Mouse (Mus musculus) ES-E14 (cell line): Measurements from ENCODE around the gene S100a14.

Experiments used
- HCFC1 ChIP-seq: IDR thresholded peaks from 2 replicates; pipeline ENCODE4 v1.6.1; 2012; ENCODE audit warnings: low read length, inconsistent platforms, borderline replicate concordance; ENCODE audit not compliant: insufficient read depth
- MAFK ChIP-seq: IDR thresholded peaks from 2 replicates; pipeline ENCODE4 v1.6.1; 2014; ENCODE audit warnings: mild to moderate bottlenecking, low read depth, low read length, inconsistent platforms; ENCODE audit not compliant: insufficient read depth
- ZNF384 ChIP-seq: IDR thresholded peaks from 2 replicates; pipeline ENCODE4 v1.6.1; 2012; ENCODE audit warnings: low read depth, low read length, inconsistent platforms

- TF ChIP-seq MAFK (no peak), ZNF384 (no peak), HCFC1 (no peak)
These were observed 726 bp downstream of the S100a14 start for GRCm38 (mm10) chr3:90527291-90527873.
